Mouse (Mus musculus) lung, postnatal 36 days (tissue): Measurements from ENCODE around the gene Zfp710.
"Not testable (repeated sequence)": the region's sequence is repeated elsewhere in the genome, so short reads cannot be mapped to it uniquely, and the experiment has no call there.

Experiments used
- DNase-seq: peaks from one replicate; pipeline ENCODE4 v3.0.0; 2022; ENCODE audit warnings: mixed read lengths

Gene Zfp710

GRCm38 (mm10) chr7:80115224-80115590 is 90.6 kb downstream of the Zfp710 start, which contains the start of gene Idh2:
Idh2 (minus strand) TSS chr7:80115392.
- DNase-seq, result peak; percentile 95

- DNase-seq, result no peak
These were observed 91.5 kb downstream of the Zfp710 start for GRCm38 (mm10) chr7:80116158-80116557.

DNA sequence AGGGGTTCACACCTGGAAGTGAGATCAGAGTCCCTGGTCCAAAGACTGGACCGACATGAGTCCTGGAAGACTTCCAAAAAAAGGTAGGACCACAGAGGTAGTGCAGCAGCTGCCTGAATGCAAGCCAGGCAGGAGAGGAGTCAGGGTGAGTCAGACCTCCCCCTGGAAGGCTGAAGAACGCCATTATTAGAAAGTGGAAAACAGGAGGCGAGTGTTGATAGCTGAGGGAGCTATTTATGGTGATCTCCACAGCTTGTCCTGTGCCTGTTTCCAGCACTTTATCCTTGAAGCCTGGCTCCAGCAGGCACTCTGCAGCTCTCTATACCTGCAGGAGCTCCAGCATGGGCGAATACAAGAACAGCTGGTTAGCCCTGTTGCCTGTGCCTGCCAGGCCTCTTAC is 94.6 kb downstream of the Zfp710 start:
- DNase-seq, result no peak

DNA sequence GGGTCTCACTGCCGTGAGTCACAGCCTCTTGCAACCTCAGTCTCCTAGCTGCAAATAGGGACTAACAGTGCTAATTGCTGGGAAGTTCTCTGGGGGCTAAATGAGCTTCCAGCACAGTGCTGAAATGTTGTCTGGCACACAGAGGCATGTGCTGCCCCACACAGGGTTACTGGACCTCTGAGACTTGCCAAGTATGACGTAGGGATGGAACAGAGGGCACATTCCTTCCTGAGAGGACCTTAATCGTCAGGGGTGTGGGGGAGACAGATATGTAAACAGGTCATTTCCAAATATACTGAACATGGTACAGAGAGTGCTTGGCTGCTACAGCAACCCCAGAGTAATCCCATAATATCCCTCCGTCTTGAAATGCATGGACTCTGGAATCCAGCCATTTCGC is 96.5 kb downstream of the Zfp710 start:
- peak; percentile 63 for DNase-seq

- peak; percentile 40 for DNase-seq
These were observed 98.5 kb downstream of the Zfp710 start for GRCm38 (mm10) chr7:80123115-80123514.

GRCm38 (mm10) chr7:80123672-80124071 is 99.1 kb downstream of the Zfp710 start:
- DNase-seq, result no peak

- peak; percentile 32 for DNase-seq
These were observed 104.7 kb downstream of the Zfp710 start for GRCm38 (mm10) chr7:80129278-80129677.

DNA sequence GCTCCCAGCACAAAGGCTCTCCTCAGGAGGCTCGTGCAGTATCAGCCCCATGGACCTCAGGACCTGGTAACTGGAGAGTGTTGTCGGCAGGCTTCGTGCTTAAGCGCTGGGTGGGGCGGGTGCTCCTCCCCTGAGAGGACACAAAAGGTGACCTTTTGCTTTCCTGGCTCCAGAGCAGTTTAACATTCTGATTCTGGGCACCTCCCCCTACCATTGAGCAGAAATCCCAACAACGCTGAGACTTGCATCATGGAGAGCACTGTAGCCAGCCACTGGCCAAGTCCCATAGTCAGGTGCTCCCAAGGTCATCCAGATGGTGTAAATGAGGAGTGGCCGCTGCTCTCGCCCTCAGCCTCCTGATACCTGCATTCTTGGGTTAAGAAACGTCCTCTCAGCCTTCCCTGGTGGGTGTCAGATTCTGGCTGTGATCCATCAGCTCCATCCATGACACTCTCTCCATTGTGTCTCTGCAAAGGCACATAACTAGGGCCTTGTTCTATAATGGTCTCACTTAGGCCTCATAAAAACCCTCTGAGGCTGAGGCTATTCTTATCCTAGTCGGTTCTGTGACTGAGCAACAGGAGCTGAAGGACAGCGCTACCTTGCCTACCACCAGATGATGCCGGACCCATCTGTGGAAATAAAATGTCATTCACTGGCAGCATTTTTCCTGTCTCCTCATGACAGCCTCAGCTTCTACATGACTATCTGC is 105.9 kb downstream of the Zfp710 start:
- DNase-seq, result peak; percentile 41

- DNase-seq, result not testable (repeated sequence)
These were observed 106.7 kb downstream of the Zfp710 start for GRCm38 (mm10) chr7:80131315-80131714.

DNA sequence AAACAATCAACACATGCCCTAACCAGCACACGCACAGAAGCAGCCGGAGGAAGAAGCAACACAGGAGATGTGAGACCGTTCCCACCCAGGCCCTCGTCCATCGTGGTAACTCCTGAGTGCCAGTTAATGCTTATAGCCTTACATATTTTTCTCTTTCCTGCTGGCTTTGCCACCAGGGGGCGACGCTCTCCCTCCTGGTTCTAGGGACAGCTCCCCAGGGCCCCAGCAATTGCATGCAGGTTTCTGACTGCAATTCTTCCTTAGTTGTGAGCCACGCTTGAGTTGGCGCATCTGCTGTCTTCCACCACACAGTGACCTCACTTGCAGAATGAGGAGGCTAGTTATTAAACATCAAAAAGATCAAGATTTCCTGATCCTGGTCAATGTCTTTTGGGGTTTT is 107.9 kb downstream of the Zfp710 start:
- peak; percentile 75 for DNase-seq

GRCm38 (mm10) chr7:80134454-80135172 is 110.0 kb downstream of the Zfp710 start:
- peak; percentile 96 for DNase-seq

DNA sequence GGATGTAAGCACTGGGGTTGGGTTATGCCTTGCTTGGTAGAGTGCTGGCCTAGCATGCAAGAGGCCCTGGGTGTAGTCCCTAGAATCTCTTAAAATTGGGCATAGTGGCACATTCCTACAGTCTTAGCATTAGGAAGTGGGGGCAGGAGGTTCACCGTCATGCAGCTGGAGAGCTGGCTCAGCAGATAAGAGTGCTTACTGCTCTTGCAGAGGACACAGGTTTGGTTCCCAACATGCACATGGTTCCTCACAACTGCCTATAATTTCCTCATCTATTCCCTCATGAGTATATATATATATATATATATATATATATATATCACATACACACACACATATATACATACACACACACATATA is 110.5 kb downstream of the Zfp710 start:
- DNase-seq, result no peak

DNA sequence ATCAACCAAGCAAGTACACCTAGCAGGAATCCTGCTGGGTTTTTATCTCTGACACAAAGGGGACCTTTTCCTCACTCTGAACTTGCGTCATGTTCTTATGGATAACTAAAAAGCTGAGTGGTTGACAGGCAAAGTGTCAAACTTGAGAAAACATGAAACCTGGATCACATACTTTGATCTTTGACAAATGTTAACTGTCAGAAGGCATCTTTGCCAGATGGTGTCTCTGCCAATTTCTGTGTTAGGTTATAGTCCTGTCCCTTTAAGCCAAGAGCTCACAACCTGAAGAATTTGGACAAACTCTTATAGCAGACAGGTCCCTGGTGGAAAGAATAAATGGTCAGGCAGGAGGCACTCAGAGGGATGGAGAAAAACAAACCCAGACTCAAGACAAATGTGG is 113.8 kb downstream of the Zfp710 start:
- DNase-seq, result no peak

DNA sequence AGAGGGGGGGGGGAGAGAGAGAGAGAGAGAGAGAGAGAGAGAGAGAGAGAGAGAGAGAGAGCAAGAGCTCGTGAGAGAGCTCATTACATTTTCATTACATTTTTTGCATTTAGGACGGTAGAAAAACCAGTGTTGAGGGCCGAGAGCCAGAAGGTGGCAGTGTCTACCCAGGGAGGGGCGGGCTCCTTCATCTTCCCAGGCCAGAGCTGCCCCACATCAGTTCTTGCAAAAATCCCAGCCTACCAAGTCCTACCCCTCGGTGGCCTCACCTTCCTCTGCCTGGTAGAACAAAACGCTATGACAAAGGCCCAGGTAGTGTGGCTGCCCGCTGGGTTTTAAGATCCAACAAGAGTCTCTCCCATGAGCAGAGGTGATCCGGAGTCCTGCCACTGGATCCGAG is 116.2 kb downstream of the Zfp710 start:
- DNase-seq, result peak; percentile 81
